Mouse (Mus musculus) forebrain, embryonic 14.5 days (tissue): ENCODE measurements around the gene Prr5. TPM values are rescaled to one million over a fixed set of nuclear protein-coding genes. Genes with fewer than 3 reads are reported as not detected.

Source experiments
- ATAC-seq: fragments of 200-750 bp; cut with Nextera tagmentation; 2 replicates; pipeline ENCODE4 v1.8.0; 2017; ENCODE audit warnings: mild to moderate bottlenecking, moderate library complexity
- DNase-seq: peaks from one replicate; pipeline ENCODE4 v3.0.0-alpha.2; 2015; ENCODE audit warnings: low spot score
- H3K27ac ChIP-seq: fragments of 300-500 bp; sonication (generic); 2 replicates; pipeline ENCODE4 v1.5.1; 2014; ENCODE audit warnings: low read depth, mild to moderate bottlenecking, control low read depth, low read length, moderate library complexity
- H3K27me3 ChIP-seq: fragments of 300-500 bp; sonication (generic); replicated peaks from 2 replicates; pipeline ENCODE4 v1.6.1; 2014; ENCODE audit warnings: low read length, control low read depth, mixed read lengths; ENCODE audit not compliant: control insufficient read depth, insufficient read depth
- H3K36me3 ChIP-seq: fragments of 300-500 bp; sonication (generic); 2 replicates; pipeline ENCODE4 v1.6.1; 2014; ENCODE audit warnings: low read length, control low read depth; ENCODE audit not compliant: control insufficient read depth, insufficient read depth
- H3K4me1 ChIP-seq: fragments of 300-500 bp; sonication (generic); 2 replicates; pipeline ENCODE4 v1.6.1; 2014; ENCODE audit warnings: antibody characterized with exemption, low read length, control low read depth; ENCODE audit not compliant: control insufficient read depth, insufficient read depth
- H3K4me2 ChIP-seq: fragments of 300-500 bp; sonication (generic); 2 replicates; pipeline ENCODE4 v1.6.1; 2014; ENCODE audit warnings: mild to moderate bottlenecking, control low read depth, low read length
- H3K4me3 ChIP-seq: fragments of 300-500 bp; sonication (generic); 2 replicates; pipeline ENCODE4 v1.5.1; 2014; ENCODE audit warnings: low read depth, low read length, control low read depth
- H3K9ac ChIP-seq: fragments of 300-500 bp; sonication (generic); 2 replicates; pipeline ENCODE4 v1.6.1; 2014; ENCODE audit warnings: mild to moderate bottlenecking, low read length, control low read depth, moderate library complexity
- H3K9me3 ChIP-seq: fragments of 300-500 bp; sonication (generic); replicated peaks from 2 replicates; pipeline ENCODE4 v1.6.1; 2016; ENCODE audit warnings: low read length, control low read depth, mixed read lengths; ENCODE audit not compliant: control insufficient read depth
- WGBS: fragments of 180-500 bp; shearing (Covaris S2); extraction: QIAGEN DNeasy Blood & Tissue Kit; methylation state at CpG from one replicate; pipeline ENCODE4 v1.1.7; 2014; 5-methylcytosine and 5-hydroxymethylcytosine counted together
- polyA plus RNA-seq: library from polyadenylated mRNA; unstranded; fragments of >200 nt; fragmentation: Nextera tagmentation; extraction: Ambion mirVana; gene quantifications from 2 replicates; pipeline ENCODE4 v1.2.1, GENCODE M21; 2014

Prr5 gene
- polyA plus RNA-seq, 1 experiment from 2014 or later = 9.0 TPM

DNA sequence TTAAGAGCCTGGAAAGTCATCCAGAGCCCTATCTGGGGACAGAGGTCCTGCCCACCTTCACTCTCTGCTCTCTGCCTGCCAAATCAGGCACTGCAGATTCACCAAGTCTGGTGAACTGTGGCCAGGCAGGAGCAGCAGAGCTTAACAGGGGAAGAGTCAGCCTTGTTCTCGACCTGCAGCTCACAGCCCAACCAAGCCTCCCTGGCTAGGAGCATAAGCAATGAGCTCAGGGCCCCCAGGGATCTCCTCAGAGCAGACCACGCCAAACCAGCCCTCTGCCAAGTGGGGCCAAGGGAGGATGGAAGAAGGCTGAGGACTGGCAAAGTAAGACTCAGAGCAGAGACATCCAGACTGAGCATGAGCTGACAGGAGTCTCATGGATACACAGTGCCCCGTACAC, 35.1 kb upstream of the Prr5 start:
- Histone ChIP-seq H3K4me3 (no peak overlapping the region), H3K4me1 (no peaks in the 10 kb centered on the region), H3K27me3 (no peaks in the 10 kb centered on the region), H3K9me3 (no peaks in the 10 kb centered on the region), H3K36me3 (no peaks in the 10 kb centered on the region), H3K9ac (no peak overlapping the region), H3K27ac (no peak overlapping the region), H3K4me2 (no peak overlapping the region)
- 67% methylated on average over 3 of the region's 3 CpGs for WGBS
- ATAC-seq = no peak
- no peak for DNase-seq

DNA sequence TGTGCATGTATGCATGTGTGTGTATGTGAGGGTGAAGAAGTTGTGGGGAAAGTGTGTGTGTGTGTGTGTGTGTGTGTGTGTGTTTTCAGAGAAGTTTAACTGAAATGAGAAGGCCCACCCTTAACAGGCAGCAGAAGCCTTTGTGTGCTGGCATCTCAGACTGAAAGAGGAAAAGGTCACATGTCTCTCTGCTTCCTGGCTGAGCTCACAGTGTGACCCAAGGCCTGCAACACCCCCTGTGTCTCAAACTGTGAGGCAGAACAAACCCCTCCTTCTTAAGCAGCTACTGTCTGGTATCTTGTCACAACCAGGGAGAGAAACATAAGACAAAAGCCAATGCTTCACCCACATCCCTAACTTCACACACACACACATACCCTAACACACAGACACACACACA, 31.0 kb upstream of the Prr5 start:
- Histone ChIP-seq H3K4me2 (no peak overlapping the region), H3K27ac (no peak overlapping the region), H3K9ac (no peak overlapping the region), H3K36me3 (no peaks in the 10 kb centered on the region), H3K9me3 (no peaks in the 10 kb centered on the region), H3K4me3 (no peak overlapping the region), H3K27me3 (no peaks in the 10 kb centered on the region), H3K4me1 (no peaks in the 10 kb centered on the region)
- ATAC-seq = no peak
- DNase-seq = no peak

DNA sequence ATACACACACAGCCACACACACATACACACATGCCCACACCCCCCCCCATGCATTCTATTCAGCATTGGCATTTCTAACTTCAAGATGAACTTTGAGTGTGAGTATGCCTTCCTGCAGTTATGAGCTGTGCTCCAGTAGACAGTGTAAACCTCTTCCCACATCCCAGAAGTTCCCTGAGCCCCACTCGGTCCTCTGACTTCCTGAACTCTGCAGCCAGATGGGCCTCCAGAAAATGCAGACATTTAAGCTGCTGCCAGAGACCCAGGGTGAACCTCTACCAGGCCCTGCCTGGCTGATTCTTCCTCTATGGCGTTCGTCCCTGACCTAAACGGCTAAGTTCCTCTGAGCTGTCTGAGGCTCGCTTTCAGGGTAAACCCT, 30.4 kb upstream of the Prr5 start:
- Histone ChIP-seq H3K27me3 (no peaks in the 10 kb centered on the region), H3K9me3 (no peaks in the 10 kb centered on the region), H3K36me3 (no peaks in the 10 kb centered on the region), H3K27ac (no peak overlapping the region), H3K9ac (no peak overlapping the region), H3K4me3 (no peak overlapping the region), H3K4me1 (no peaks in the 10 kb centered on the region), H3K4me2 (no peak overlapping the region)
- ATAC-seq = no peak
- 74% methylated on average over 5 of the region's 5 CpGs for WGBS
- DNase-seq = no peak

DNA sequence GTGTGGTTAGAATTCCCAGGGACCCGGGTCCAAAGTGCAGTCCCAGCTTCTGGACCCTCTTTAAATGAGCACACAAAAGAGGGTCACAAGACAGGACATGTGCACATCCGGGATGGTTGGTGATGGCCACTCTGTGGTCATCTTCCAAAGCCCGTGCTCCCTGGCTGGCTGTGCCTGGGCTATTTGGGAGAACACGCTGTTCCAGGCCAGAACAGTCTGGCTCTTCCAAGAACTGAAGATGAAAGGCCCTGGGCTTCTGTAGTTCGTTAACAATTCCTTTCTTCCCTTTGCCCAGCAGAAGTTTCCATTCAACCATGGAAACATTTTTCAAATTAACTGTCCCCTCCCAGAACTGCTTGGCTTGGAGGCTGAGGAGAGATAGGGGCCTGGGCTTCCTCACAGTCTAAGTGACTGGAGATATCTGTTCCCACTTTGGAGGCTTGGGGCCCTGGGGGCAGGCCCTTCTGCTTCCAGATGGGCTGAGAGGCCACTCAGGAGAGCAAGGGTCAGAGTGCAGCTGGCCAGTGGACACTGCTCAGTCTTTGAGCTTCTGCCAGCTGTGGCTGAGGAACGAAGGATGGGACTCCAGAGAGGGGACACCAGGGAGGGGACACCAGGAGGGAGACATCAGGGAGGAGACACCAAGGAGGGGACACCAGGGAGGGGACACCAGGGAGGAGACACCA, 29.8 kb upstream of the Prr5 start:
- H3K9ac ChIP-seq = no peak overlapping the region
- no peaks in the 10 kb centered on the region for H3K27me3 ChIP-seq
- H3K27ac ChIP-seq = no peak overlapping the region
- H3K9me3 ChIP-seq = no peaks in the 10 kb centered on the region
- H3K4me3 ChIP-seq = no peak overlapping the region
- no peak for ATAC-seq
- H3K4me1 ChIP-seq = no peaks in the 10 kb centered on the region
- 58% methylated on average over 6 of the region's 6 CpGs for WGBS
- no peaks in the 10 kb centered on the region for H3K36me3 ChIP-seq
- DNase-seq = no peak
- H3K4me2 ChIP-seq = no peak overlapping the region

DNA sequence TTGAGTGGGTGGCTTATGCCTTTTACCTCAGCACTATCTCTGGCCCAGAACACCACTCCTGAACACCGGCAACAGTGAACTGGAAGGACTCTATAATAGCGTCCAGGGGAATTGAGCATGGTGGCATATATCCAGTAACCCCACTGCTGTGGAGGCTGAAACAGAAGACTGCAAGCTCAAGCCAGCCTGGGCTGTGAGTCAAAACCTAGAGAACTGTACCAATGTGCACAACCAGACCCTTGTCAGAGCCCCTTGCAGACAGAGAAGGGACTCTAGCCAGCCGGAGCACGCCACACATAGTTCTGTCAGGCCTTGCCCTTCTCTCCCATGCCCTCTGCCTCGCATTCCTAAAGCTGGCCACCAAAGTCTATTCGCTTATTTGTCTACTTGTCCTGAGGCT, 28.7 kb upstream of the Prr5 start:
- no peaks in the 10 kb centered on the region for H3K27me3 ChIP-seq
- no peaks in the 10 kb centered on the region for H3K36me3 ChIP-seq
- H3K4me2 ChIP-seq = no peak overlapping the region
- H3K4me3 ChIP-seq = no peak overlapping the region
- no peak overlapping the region for H3K27ac ChIP-seq
- WGBS = 93% methylated on average over 6 of the region's 6 CpGs
- no peaks in the 10 kb centered on the region for H3K9me3 ChIP-seq
- ATAC-seq (no peak), DNase-seq (no peak)
- H3K9ac ChIP-seq = no peak overlapping the region
- H3K4me1 ChIP-seq = no peaks in the 10 kb centered on the region

DNA sequence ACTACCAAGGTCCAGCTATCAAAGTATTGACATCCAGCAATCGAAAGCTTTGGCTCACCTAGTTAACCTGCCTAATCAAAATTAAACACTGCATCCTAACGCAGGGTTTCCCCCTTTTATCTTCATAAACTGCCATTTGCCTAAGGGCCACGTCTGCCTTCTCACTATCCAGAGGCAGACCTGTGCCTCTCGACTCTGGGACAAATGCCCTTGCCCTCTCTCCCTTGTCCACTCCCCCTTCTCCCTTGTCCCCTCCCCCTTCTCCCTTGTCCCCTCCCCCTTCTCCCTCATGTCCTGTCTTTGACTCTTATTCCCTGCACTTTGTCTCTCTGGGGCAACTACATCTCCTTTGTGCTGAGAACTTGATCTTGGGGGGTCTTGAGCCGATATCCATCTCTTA, 28.3 kb upstream of the Prr5 start:
- Histone ChIP-seq H3K27me3 (no peaks in the 10 kb centered on the region), H3K4me3 (no peak overlapping the region), H3K36me3 (no peaks in the 10 kb centered on the region), H3K27ac (no peak overlapping the region), H3K4me1 (no peaks in the 10 kb centered on the region), H3K9me3 (no peaks in the 10 kb centered on the region), H3K9ac (no peak overlapping the region), H3K4me2 (no peak overlapping the region)
- 60% methylated on average over 5 of the region's 5 CpGs for WGBS
- DNase-seq (no peak), ATAC-seq (no peak)

DNA sequence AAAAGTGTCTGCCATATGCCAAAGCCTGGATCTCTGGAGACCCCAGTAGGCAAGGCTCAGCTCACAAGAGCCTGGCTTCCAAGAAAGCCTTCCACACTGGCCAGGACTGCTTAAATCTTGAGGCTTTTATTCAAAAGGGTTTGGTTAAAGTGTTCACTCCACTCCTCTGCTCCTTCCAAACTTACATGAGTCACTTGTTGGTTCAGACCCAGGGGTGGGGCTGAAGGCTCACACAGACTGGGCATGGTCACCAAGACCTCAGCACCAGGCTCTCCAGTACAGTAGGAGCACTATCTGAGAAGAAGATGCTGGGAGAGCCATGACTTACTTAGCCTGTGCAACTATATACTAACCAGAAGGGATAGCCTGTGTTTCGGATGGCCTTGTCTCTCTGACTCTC, 27.5 kb upstream of the Prr5 start:
- no peaks in the 10 kb centered on the region for H3K4me1 ChIP-seq
- no peak overlapping the region for H3K27ac ChIP-seq
- H3K27me3 ChIP-seq = no peaks in the 10 kb centered on the region
- H3K4me3 ChIP-seq = no peak overlapping the region
- 90% methylated on average over 1 of the region's 1 CpGs for WGBS
- no peak overlapping the region for H3K4me2 ChIP-seq
- H3K36me3 ChIP-seq = no peaks in the 10 kb centered on the region
- H3K9me3 ChIP-seq = no peaks in the 10 kb centered on the region
- H3K9ac ChIP-seq = no peak overlapping the region
- no peak for ATAC-seq
- no peak for DNase-seq

DNA sequence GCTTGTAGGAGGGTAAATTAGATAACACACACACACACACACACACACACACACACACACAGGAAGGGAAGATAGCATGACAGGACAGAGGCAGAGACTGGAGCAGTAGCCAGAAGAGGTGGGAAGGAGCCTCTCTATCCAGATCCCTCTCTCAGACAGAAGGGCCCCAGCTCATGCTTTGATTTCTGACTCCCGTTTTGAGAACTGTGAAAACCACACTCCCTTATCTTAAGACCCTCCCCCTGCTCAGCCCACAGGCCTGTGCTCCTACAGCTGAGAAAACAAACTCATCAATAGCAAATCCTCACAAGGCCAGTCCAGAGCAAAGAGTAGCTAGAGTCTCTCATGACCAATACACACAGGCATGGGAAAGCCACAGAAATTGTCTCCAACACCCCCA, 26.2 kb upstream of the Prr5 start:
- Histone ChIP-seq H3K27ac (no peak overlapping the region), H3K4me2 (no peak overlapping the region), H3K36me3 (no peaks in the 10 kb centered on the region), H3K27me3 (no peaks in the 10 kb centered on the region), H3K9ac (no peak overlapping the region), H3K4me1 (no peaks in the 10 kb centered on the region), H3K4me3 (no peak overlapping the region), H3K9me3 (no peaks in the 10 kb centered on the region)
- ATAC-seq = no peak
- no peak for DNase-seq
- 17% methylated on average over 1 of the region's 1 CpGs for WGBS

DNA sequence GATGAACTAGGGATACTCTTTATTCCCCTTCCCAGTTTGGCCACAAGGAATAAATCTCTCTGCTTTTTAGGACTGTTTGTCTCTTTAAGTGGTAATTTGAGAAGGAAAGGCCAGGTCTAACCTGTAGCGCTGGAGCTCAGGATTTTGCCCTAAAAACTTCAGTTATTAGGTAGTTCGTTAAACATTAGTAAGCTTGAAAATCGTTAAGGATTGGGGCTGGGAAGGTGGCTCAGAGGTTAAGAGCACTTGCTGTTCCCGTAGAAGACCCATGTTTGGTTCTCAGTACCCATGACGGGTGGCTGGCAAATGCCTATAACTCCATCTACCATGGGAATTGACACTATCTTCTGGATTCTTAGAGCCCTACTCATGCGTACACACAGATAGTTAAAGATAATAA, 17.9 kb upstream of the Prr5 start:
- ATAC-seq = no peak
- Histone ChIP-seq H3K27ac (no peak overlapping the region), H3K36me3 (no peaks in the 10 kb centered on the region), H3K4me2 (no peak overlapping the region), H3K9me3 (no peaks in the 10 kb centered on the region), H3K4me1 (peaks cover 14% of the 10 kb centered on the region; the same call in 1 of the 2 replicates), H3K27me3 (no peaks in the 10 kb centered on the region), H3K9ac (no peak overlapping the region), H3K4me3 (no peak overlapping the region)
- no peak for DNase-seq
- 76% methylated on average over 6 of the region's 6 CpGs for WGBS
